Mouse (Mus musculus) T-helper 17 cell (primary cell): ENCODE results near the gene Foxa3.

Experiments used
- in situ Hi-C, 2 experiments: fragments of 300-600 bp; cut with MboI, MseI; formaldehyde crosslinking; loops; 1 replicate in 1 of 2; 2 replicates in 1 of 2; pipeline ENCODE4 v1.15.1; 2025; ENCODE audit warnings: high pct_unique_total_duplicates in 2 of 2

The Foxa3 gene

GRCm38 (mm10) chr7:19000421-19000820 is 22.9 kb downstream of the Foxa3 start:
- in situ Hi-C loops: no loop called here

GRCm38 (mm10) chr7:18998835-18999234 is 24.5 kb downstream of the Foxa3 start:
- in situ Hi-C loops: no loop called here

GRCm38 (mm10) chr7:18993036-18993435 is 30.3 kb downstream of the Foxa3 start:
- in situ Hi-C loops: no loop called here

GRCm38 (mm10) chr7:18992294-18992675 is 31.1 kb downstream of the Foxa3 start:
- in situ Hi-C loops: no loop called here

GRCm38 (mm10) chr7:18991660-18992293 is 31.6 kb downstream of the Foxa3 start:
- in situ Hi-C loops: no loop called here

GRCm38 (mm10) chr7:18990601-18991295 is 32.6 kb downstream of the Foxa3 start, which contains the start of gene Mypop:
TSS of gene Mypop (plus strand) at chr7:18991245.
- in situ Hi-C loops: no loop called here

- in situ Hi-C loops: loop anchor here in 1 of 2 experiments (5.0 kb wide), 1 partner anchor 78 kb away; the partner anchor contains the start of gene Ccdc61
Observed at GRCm38 (mm10) chr7:18989995-18990394, 33.3 kb downstream of the Foxa3 start.

GRCm38 (mm10) chr7:18988780-18989179 is 34.6 kb downstream of the Foxa3 start:
- in situ Hi-C loops: loop anchor here in 1 of 2 experiments (5.0 kb wide), 1 partner anchor 76 kb away; the partner anchor contains the start of gene Ccdc61

GRCm38 (mm10) chr7:18987747-18988146 is 35.6 kb downstream of the Foxa3 start:
- in situ Hi-C loops: loop anchor here in 1 of 2 experiments (5.0 kb wide), 1 partner anchor 75 kb away; the partner anchor contains the start of gene Ccdc61

GRCm38 (mm10) chr7:18987100-18987499 is 36.2 kb downstream of the Foxa3 start, which contains the start of gene Nanos2:
TSS of gene Nanos2 (plus strand) at chr7:18987400.
- in situ Hi-C loops: loop anchor here in 1 of 2 experiments (5.0 kb wide), 1 partner anchor 75 kb away; the partner anchor contains the start of gene Ccdc61

GRCm38 (mm10) chr7:18986503-18986902 is 36.8 kb downstream of the Foxa3 start:
- in situ Hi-C loops: loop anchor here in 1 of 2 experiments (5.0 kb wide), 1 partner anchor 74 kb away; the partner anchor contains the start of gene Ccdc61

GRCm38 (mm10) chr7:18978381-18978780 is 45.0 kb downstream of the Foxa3 start:
- in situ Hi-C loops: no loop called here

GRCm38 (mm10) chr7:18970956-18971355 is 52.4 kb downstream of the Foxa3 start:
- in situ Hi-C loops: no loop called here

GRCm38 (mm10) chr7:18967603-18968002 is 55.7 kb downstream of the Foxa3 start:
- in situ Hi-C loops: no loop called here

GRCm38 (mm10) chr7:18965312-18965711 is 58.0 kb downstream of the Foxa3 start:
- in situ Hi-C loops: no loop called here

- in situ Hi-C loops: no loop called here
Observed at GRCm38 (mm10) chr7:18963294-18963843, 60.0 kb downstream of the Foxa3 start.
